Mouse (Mus musculus) hindbrain, embryonic 10.5 days (tissue): ENCODE results near the gene Tm9sf2. TPM values are rescaled to one million over a fixed set of nuclear protein-coding genes. Genes with fewer than 3 reads are reported as not detected.
A peak's percentile ranks its signal among the peaks of the same experiment; 100 is the strongest.

Experiments
- DNase-seq: peaks from one replicate; pipeline ENCODE4 v3.0.0-alpha.2; 2017; ENCODE audit warnings: low spot score
- H3K27ac ChIP-seq: fragments of 300-500 bp; sonication (generic); 2 replicates; pipeline ENCODE4 v1.5.1; 2016; ENCODE audit warnings: mild to moderate bottlenecking, moderate library complexity
- H3K27me3 ChIP-seq: fragments of 300-500 bp; sonication (generic); 2 replicates; pipeline ENCODE4 v1.6.1; 2016; ENCODE audit warnings: mild to moderate bottlenecking; ENCODE audit not compliant: poor library complexity, insufficient read depth, severe bottlenecking
- H3K36me3 ChIP-seq: fragments of 300-500 bp; sonication (generic); 2 replicates; pipeline ENCODE4 v1.6.1; 2016; ENCODE audit warnings: mild to moderate bottlenecking, moderate library complexity
- H3K4me1 ChIP-seq: fragments of 300-500 bp; sonication (generic); replicated peaks from 2 replicates; pipeline ENCODE4 v1.6.1; 2016; ENCODE audit warnings: mild to moderate bottlenecking
- H3K4me3 ChIP-seq: fragments of 300-500 bp; sonication (generic); 2 replicates; pipeline ENCODE4 v1.5.1; 2016; ENCODE audit warnings: mild to moderate bottlenecking, moderate library complexity
- H3K9me3 ChIP-seq: fragments of 300-500 bp; sonication (generic); 2 replicates; pipeline ENCODE4 v1.6.1; 2016; ENCODE audit warnings: mild to moderate bottlenecking, moderate library complexity
- WGBS: fragments of 180-500 bp; shearing (Covaris S2); methylation state at CpG from one replicate; pipeline ENCODE4 v1.1.7; 2016; 5-methylcytosine and 5-hydroxymethylcytosine counted together
- polyA plus RNA-seq: library from polyadenylated mRNA; unstranded; fragments of >200 nt; fragmentation: Nextera tagmentation; extraction: Ambion mirVana; gene quantifications from 2 replicates; pipeline ENCODE4 v1.2.1, GENCODE M21; 2016

Tm9sf2 gene
- polyA plus RNA-seq, 1 experiment from 2014 or later = 113 TPM

- Histone ChIP-seq H3K27ac (no peak overlapping the region), H3K27me3 (no peaks in the 10 kb centered on the region), H3K9me3 (no peaks in the 10 kb centered on the region), H3K36me3 (peaks cover 98% of the 10 kb centered on the region), H3K4me3 (no peak overlapping the region), H3K4me1 (no peaks in the 10 kb centered on the region)
- DNase-seq = no peak
- 59% methylated on average over 5 of the region's 5 CpGs for WGBS
Measured at GRCm38 (mm10) chr14:122150616-122151015, 43.8 kb downstream of the Tm9sf2 start.

DNA sequence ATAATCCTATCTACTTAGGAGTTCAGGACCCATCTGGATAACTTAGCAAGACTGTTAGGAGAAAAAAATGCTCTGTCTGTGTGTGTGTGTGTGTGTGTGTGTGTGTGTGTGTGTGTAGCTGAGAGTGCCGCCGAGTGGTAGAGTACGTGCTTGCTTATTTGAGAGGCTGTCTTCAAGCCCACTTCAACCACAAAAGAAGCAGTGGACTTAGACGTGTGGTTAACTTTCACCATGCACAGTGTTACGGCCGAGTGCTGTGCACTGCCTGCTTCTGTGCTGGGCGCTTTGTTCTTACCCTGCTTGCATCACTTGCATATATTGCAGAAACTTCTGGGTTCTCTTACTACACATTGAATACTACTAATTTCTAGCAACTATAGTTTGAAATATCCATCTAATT is 50.9 kb downstream of the Tm9sf2 start:
- Histone ChIP-seq H3K9me3 (no peaks in the 10 kb centered on the region), H3K27ac (no peak overlapping the region), H3K4me1 (no peaks in the 10 kb centered on the region), H3K27me3 (no peaks in the 10 kb centered on the region), H3K36me3 (peaks cover 78% of the 10 kb centered on the region), H3K4me3 (no peak overlapping the region)
- 92% methylated on average over 7 of the region's 7 CpGs for WGBS
- no peak for DNase-seq

DNA sequence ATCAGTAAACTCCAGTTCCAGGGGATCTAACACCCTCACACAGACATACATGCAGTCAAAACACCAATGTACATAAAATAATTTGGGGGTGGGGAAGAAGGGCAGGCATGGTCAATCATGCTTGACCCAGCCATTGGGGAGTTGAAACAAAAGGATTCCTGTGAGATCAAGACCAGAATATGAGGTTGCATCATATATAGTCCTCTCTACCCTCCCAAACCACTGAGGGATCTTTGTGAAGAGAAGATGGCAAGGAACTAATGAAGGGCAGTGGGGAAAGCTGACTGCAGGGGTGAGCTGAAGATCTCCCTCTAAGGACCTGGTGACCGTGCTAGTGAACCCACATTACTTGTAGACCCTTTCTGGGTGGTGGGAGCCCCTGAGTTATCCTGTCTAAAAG is 54.1 kb downstream of the Tm9sf2 start:
- Histone ChIP-seq H3K4me1 (no peaks in the 10 kb centered on the region), H3K36me3 (peaks cover 60% of the 10 kb centered on the region), H3K27me3 (no peaks in the 10 kb centered on the region), H3K27ac (no peak overlapping the region), H3K4me3 (no peak overlapping the region), H3K9me3 (no peaks in the 10 kb centered on the region)
- WGBS = 100% methylated on average over 1 of the region's 1 CpGs
- no peak for DNase-seq

DNA sequence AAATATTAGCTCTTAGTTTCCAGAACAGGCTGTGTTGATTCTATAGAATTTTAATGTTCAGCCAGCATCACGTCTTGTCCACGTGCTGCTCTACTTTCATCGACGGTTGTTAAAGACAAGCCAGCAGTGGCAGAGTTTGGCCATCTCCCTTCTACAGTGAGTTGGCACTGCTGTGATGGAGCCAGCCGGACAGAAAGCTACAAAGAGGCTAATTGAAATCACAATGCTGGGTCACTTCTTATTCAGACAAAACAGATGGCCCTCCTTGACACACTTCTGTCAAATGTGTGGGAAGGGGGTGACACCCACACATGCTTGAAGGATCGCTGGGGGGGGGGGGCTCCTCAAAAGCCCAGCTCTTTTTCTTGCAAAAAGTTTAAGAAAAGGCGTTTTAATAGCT is 62.1 kb downstream of the Tm9sf2 start:
- DNase-seq = no peak

GRCm38 (mm10) chr14:122170202-122170781 is 63.5 kb downstream of the Tm9sf2 start:
- Histone ChIP-seq H3K4me1 (peaks cover 19% of the 10 kb centered on the region), H3K27ac (peak overlapping the region; percentile 59; the same call in 1 of the 2 replicates), H3K36me3 (no peaks in the 10 kb centered on the region), H3K4me3 (no peak overlapping the region), H3K27me3 (no peaks in the 10 kb centered on the region), H3K9me3 (no peaks in the 10 kb centered on the region)
- no peak for DNase-seq
- 79% methylated on average over 7 of the region's 7 CpGs for WGBS

More for the DNA sequence above, 62.1 kb downstream of the Tm9sf2 start:
- Histone ChIP-seq H3K4me1 (peaks cover 19% of the 10 kb centered on the region), H3K27ac (no peak overlapping the region), H3K36me3 (peaks cover 9% of the 10 kb centered on the region), H3K27me3 (no peaks in the 10 kb centered on the region), H3K9me3 (no peaks in the 10 kb centered on the region), H3K4me3 (no peak overlapping the region)
- WGBS = 71% methylated on average over 7 of the region's 7 CpGs

DNA sequence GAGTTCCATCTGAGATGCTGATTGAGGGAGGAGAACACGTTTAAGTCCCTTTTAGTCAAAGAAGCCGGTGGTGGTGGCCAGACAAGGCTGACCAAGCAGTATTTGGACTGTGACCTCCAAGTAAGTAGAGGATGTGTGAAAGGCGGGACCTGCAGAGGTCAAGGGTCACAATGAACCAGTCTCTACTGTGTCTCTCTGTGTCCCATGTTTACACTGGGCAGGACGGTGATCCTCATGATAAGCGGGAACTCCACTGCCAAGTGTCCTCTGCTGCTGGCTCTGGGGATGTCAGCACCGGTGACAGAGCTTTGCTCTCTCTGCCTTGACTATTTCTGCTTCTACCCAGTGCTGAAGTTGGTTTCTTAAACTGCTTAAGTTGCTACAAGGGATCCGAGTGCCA is 64.2 kb downstream of the Tm9sf2 start:
- no peaks in the 10 kb centered on the region for H3K9me3 ChIP-seq
- H3K27ac ChIP-seq = no peak overlapping the region
- H3K27me3 ChIP-seq = no peaks in the 10 kb centered on the region
- peaks cover 19% of the 10 kb centered on the region for H3K4me1 ChIP-seq
- WGBS = 82% methylated on average over 7 of the region's 7 CpGs
- no peak for DNase-seq
- no peak overlapping the region for H3K4me3 ChIP-seq
- H3K36me3 ChIP-seq = no peaks in the 10 kb centered on the region

GRCm38 (mm10) chr14:122176263-122176798 is 69.5 kb downstream of the Tm9sf2 start:
- peaks cover 9% of the 10 kb centered on the region; the same call in 1 of the 2 replicates for H3K4me1 ChIP-seq
- no peak for DNase-seq
- 88% methylated on average over 14 of the region's 14 CpGs for WGBS
- H3K4me3 ChIP-seq = no peak overlapping the region
- no peak overlapping the region for H3K27ac ChIP-seq
- H3K27me3 ChIP-seq = peaks cover 21% of the 10 kb centered on the region
- no peaks in the 10 kb centered on the region for H3K9me3 ChIP-seq
- no peaks in the 10 kb centered on the region for H3K36me3 ChIP-seq

- Histone ChIP-seq H3K4me3 (no peak overlapping the region), H3K36me3 (no peaks in the 10 kb centered on the region), H3K27ac (no peak overlapping the region), H3K27me3 (peaks cover 21% of the 10 kb centered on the region), H3K4me1 (peaks cover 16% of the 10 kb centered on the region), H3K9me3 (no peaks in the 10 kb centered on the region)
- DNase-seq = no peak
- 59% methylated on average over 16 of the region's 16 CpGs for WGBS
Measured at GRCm38 (mm10) chr14:122179262-122179661, 72.4 kb downstream of the Tm9sf2 start.

- Histone ChIP-seq H3K4me3 (peak within 1 kb of the TSS; percentile 77), H3K36me3 (no peaks in the 10 kb centered on the region), H3K9me3 (no peaks in the 10 kb centered on the region), H3K27me3 (peaks cover 21% of the 10 kb centered on the region), H3K4me1 (peaks cover 16% of the 10 kb centered on the region), H3K27ac (peak within 1 kb of the TSS; percentile 90)
- peak; percentile 96 for DNase-seq
- WGBS = 3% methylated on average over 45 of the region's 45 CpGs
Measured at GRCm38 (mm10) chr14:122181078-122181814, 74.4 kb downstream of the Tm9sf2 start, which contains the start of gene Clybl. Gene Clybl, plus strand, starts transcription at chr14:122181704.

GRCm38 (mm10) chr14:122181815-122182157 is 74.9 kb downstream of the Tm9sf2 start:
- peak overlapping the region; percentile 90 for H3K27ac ChIP-seq
- whole genome bisulfite sequencing = 2% methylated on average over 12 of the region's 12 CpGs

GRCm38 (mm10) chr14:122182220-122182619 is 75.4 kb downstream of the Tm9sf2 start:
- H3K4me3 ChIP-seq = peak overlapping the region; percentile 77
- no peak overlapping the region for H3K27ac ChIP-seq
- 82% methylated on average over 6 of the region's 6 CpGs for WGBS

More at GRCm38 (mm10) chr14:122181815-122182157, 74.9 kb downstream of the Tm9sf2 start:
- H3K4me1 ChIP-seq = peaks cover 16% of the 10 kb centered on the region
- DNase-seq = no peak
- no peaks in the 10 kb centered on the region for H3K9me3 ChIP-seq
- peak overlapping the region; percentile 77 for H3K4me3 ChIP-seq
- H3K27me3 ChIP-seq = peaks cover 21% of the 10 kb centered on the region
- H3K36me3 ChIP-seq = no peaks in the 10 kb centered on the region

GRCm38 (mm10) chr14:122183974-122184373 is 77.1 kb downstream of the Tm9sf2 start:
- 87% methylated on average over 11 of the region's 11 CpGs for WGBS
- Histone ChIP-seq H3K36me3 (no peaks in the 10 kb centered on the region), H3K4me1 (peaks cover 16% of the 10 kb centered on the region), H3K4me3 (no peak overlapping the region), H3K27ac (no peak overlapping the region), H3K9me3 (no peaks in the 10 kb centered on the region), H3K27me3 (peaks cover 14% of the 10 kb centered on the region; the same call in 1 of the 2 replicates)
- DNase-seq = no peak

More at GRCm38 (mm10) chr14:122182220-122182619, 75.4 kb downstream of the Tm9sf2 start:
- no peak for DNase-seq
- Histone ChIP-seq H3K4me1 (peaks cover 16% of the 10 kb centered on the region), H3K9me3 (no peaks in the 10 kb centered on the region), H3K36me3 (no peaks in the 10 kb centered on the region), H3K27me3 (peaks cover 21% of the 10 kb centered on the region)

DNA sequence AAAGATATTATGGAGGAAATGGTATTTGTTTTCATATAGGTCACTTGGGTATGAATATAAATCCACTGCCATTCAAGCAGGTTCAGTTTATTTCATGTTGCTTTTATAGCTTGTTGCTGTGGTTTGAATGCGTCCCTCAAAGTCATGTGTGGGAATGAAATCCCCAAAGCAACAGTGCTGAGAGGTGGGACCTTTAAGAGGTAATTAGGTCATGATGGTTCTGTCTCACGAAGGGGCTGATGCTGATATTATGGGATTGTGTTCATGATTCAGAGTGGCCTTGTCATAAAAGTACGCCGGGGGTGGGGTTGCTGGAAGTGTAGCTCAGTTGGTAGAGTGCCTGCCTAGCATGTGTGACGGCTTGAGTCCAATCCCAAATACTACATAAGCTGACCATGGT is 81.4 kb downstream of the Tm9sf2 start:
- Histone ChIP-seq H3K9me3 (peaks cover 3% of the 10 kb centered on the region; the same call in 1 of the 2 replicates), H3K4me3 (no peak overlapping the region), H3K4me1 (no peaks in the 10 kb centered on the region; the same call in 1 of the 2 replicates), H3K36me3 (no peaks in the 10 kb centered on the region), H3K27ac (no peak overlapping the region), H3K27me3 (no peaks in the 10 kb centered on the region)
- WGBS = 93% methylated on average over 5 of the region's 5 CpGs
- no peak for DNase-seq
